Mouse (Mus musculus) yolk sac, embryonic 10.5 days (tissue): ENCODE measurements around the gene Lrpprc.

Experiments
- DNase-seq: peaks from one replicate; pipeline ENCODE4 v3.0.0-alpha.2; 2017; ENCODE audit warnings: low spot score

Gene Lrpprc

DNA sequence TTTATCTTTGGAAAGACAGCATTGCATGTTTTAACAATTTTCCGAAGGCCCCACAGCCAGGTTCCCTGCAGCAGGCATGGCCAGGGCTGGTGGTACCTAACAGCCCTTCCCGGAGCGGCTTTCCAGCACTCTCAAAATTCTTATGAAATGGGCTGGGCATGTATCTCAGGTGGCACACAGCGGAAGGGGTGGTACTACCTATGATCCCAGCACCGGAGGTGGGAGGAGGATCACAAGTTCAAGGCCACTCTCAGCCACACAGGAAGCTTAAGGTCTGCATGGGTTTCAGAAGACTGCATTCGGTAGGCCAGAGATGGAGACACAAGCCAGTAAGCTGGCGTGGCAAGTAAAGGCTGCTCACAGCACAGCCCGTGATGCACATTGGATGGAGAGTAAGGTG, 31.6 kb downstream of the Lrpprc start:
- no peak for DNase-seq

DNA sequence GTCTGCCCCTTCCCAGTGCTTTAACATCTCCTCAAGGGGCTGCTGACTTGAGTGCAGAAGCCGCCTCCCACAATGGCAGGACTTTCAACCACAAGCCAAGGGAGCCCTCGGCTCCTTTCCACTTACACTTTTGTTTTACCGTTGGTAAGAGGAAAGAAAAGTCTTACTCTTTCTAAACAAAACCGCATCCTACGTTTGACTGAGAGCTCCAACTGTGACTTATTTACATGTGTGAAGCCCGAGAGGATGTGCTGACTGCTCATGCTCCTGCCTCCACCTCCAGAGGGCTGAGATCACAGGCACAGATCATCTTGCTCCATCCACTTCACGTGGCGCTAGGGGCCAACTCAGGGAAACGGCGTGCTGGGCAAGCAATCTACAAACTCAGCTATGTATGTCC, 32.2 kb downstream of the Lrpprc start:
- DNase-seq: no peak

DNA sequence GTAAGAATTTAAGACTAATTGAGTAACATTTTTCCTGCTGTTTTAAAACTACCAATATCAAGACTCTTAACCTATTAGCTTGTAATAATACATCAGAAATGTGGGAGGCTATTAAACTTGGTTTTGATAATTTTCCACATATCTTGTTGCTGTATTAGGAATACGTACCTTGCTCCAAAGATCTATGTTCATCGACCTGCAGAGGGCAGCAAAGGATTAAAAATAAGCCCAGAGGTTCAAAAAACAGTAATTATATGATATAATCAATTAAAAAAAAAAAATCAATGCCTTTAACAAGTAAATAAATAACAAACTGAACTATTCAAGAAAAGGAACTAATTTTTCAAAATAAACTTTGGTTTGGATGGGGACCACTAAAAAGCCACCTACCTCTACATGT, 34.5 kb downstream of the Lrpprc start:
- no peak for DNase-seq

DNA sequence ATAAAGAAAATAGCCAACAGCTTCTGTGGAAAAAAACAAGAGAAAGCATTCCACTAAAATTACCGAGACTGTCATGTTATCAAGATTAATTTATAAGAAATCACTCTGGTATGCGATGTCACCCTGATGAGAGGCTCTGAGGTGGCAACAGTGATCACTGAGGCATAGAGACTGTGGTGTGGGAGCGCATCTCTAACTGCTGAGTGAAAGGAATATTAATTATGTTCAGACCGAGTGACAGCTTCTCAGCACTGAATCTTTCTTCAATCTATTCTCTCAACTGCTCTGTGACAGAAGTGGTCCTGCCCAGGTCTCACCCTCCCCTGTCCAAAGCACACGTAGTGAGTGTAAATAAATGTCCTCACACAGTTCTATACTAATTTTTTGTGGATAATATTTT, 37.1 kb downstream of the Lrpprc start:
- no peak for DNase-seq

DNA sequence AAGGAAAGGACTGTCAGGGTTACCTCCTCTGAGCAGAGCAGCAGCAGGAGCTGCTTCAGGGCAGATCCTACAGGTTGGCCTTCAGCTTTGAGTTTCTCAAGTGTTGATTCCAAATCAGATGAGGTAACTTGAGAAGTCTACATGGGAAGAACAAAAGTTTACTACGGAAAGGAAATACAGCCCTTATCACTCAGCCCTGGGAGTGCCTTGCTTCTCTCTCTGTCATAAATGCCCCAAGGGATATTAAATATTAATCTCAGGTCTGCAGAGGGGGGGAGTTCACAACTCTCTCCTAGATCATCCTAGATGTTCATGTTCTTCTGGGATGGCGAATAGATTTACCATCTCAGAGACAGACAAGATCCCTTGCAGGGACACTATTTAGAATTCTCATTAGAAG, 38.3 kb downstream of the Lrpprc start:
- no peak for DNase-seq

DNA sequence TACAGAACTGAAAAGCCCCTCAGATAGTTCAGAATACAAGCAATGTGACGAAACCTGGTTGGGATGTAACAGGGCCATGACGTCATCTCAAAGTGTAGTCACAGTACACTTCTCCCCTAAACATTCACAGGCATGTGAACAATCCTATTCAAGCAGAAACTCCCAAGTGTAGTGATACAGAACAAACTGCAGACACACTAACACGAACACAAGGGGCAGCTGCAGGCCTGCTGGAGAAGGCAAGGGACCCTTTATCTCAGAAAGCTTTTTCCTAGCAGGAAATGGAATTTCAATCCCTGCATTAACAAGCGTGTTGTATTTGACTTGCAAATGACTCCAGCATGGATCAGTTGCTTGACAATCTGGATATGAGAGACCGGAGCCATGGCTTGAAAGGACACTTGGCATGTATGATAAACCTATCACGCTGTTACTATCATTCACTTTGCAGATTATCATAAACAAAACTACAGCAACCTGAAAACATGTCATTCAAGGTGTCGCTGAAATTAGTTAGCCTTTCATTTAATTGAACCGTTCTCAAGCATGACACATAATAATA, 38.9 kb downstream of the Lrpprc start:
- DNase-seq: no peak

DNA sequence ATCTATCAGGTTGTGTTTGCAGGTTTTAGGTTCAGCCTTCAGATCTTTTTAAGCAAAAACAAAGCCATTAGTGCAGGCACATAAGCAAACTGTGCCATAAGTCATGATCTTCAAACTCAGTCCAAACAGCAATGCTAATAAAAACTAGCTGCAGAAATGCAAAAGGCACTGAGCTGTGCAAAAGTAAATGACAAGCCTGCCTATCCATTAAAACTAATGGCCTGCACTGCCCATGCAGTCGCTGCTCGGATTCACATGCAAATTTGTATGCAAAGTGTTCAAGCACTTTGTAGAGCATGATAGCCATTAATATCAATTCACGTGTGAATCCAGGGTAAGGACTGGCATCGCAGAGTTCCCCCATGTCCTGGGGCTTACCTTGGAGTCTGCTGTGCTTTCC, 40.5 kb downstream of the Lrpprc start:
- DNase-seq: no peak

DNA sequence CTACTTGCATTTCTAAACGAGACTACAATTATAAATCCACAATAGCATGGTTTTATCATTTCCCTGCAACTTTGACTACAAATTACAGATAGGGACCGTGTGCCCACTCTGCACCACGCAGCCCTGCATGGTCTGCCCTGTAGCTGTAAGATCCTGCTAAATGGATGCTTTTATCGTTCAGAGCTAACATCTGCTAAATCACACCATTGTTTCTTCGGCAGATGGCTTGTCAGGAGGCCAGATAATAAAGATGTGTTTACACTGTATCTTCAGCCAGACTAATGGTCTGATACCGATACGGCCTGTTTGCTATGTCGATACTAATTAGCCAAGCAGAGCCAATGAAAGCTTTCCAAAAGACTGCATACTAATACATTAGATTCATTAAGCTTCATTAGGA, 41.3 kb downstream of the Lrpprc start:
- no peak for DNase-seq

DNA sequence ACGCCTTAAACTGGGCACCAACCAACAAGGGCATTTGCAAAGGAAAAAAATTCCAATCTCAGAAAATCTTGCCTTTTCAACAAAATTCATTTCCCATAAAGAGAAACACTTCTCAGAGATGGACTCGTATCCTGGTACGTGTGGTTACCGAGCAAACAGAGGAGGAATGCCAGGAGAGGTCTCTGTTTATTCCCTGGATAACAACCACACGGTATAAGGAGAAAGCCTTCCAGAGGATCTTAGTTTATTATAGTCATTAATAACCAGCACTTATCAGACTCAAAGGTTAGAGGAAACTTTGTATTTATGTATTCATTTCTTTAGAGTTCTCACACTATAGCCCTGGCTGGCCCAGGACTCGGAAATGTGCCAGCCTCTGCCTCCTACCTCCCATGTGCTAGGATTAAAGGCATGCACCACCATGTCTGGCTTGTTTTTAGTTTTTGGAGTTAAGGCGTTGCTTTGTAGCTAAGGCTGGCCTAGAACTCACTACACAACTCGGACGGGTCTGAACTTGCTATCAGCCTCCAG, 42.4 kb downstream of the Lrpprc start:
- DNase-seq: no peak

DNA sequence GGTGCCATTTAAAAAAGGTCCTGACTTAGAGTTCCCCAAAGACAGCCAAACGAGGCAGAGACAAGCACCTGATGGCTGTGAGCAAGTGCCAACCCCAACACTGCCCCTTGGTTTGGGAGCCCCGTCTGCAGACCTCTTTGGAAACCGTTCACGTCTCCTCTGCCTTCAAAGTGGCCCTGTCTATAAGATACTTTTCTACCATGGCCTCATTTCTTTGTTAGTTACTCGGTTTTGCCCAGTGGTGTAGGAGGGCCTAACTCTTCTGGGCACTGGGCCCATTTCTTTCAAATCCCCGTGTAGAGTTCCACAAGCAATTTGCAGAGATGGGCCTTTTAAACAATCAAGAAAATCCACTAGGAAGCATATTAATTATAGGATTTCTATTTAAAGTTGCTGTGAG, 43.4 kb downstream of the Lrpprc start:
- DNase-seq: no peak

DNA sequence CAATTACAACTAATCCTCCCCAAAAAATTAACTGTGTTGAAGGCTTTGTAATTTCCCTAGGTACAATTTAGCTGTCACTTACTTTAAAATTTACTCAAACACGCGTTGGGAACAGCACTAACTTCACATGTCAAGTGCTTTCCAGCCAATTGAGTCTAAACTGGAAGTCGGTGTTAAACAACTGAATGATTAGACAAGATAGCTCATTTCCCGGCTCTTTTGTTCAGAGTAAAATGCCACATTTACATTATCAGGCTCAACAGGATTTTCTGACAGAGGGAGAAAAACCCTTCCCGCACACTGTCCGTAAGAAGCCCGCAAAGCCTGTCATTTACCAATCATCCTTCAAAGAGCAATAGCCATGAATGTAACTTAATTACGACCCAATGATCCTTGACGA, 45.6 kb downstream of the Lrpprc start:
- no peak for DNase-seq

DNA sequence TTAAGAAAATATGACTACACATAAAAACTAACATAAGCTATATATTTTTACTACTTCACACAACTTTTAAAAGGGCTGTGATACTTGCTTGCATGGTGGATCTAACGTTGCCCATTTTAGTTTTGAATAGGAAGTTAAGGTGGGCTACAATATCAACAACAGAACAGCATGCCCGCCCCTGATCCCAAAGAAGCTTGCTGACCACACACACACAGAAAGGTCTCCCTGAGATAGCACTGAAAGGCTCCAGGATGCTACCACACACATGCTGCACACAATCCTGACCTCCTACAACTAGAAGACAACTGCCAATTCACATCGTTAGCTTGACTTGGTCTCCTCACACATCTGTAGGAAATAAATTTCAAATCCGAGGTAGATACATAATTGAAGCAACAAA, 46.3 kb downstream of the Lrpprc start:
- no peak for DNase-seq

DNA sequence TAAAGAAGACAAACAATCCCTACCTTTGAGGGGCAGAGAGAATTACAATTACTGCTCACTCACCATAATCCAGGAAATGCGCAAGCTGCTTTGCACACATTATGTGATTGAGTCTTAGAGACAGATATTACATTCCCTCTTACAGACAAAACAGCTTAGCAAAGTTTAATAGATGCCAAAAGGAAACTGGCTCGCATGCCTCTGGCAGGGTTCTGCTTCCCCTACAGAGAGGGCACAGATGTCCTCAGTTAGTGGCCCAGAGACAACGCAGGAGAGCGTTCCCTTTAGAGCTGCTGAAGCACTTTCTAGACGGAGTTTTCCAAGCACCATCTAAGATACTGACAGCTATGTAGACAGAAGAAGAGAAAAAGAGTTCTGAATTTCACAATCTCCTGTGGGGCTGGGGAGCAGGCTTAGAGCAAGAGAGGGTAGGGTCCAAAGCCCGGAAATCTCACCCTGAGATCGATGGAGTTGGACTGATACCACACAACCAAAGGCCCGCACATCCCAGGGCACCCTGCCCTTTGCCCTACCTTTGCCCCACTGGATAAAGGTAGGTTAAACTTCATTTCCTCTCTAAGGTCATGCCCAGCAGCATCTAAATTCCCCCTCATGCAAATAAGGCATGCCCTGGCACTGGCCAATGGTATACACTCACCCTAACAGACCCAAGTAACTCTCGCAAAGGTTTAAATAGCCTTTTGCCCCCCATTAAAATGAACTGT, 52.4 kb downstream of the Lrpprc start:
- DNase-seq: no peak

DNA sequence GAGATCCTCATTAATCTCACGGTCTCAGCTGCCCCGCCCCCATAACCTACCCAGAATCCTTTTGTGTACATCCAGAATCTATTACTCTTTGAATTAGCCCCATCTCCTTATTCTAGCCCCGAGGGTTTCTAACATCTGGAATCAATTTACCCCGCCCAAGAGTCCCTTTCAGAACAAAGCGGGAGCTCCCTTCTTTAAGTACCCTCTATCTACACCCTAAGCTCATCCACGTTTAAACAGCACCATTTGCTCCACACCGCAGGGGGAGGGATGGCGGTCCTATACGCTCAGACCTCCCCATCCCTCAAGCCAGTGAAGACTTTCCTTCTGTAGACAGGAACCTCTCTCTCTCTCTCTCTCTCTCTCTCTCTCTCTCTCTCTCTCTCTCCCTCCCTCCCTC, 53.9 kb downstream of the Lrpprc start:
- no peak for DNase-seq

DNA sequence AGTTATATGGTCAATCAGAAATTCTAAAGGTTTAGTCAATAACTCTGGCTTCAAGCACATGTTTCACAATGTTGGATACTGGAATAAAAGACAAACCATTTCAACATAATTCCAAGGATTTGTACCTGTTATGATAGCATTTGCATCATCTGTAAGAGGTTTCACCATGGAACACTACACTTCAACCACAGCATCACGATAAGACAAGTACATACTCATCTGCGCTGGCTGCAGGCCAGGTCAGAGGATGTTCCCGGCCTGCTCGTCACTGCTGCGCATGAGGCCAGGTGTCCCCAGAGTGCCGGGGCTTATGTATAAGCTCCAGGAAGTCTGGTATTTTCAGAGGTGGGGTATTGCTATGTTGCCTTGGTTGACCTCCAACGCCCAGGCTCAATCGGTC, 58.0 kb downstream of the Lrpprc start:
- no peak for DNase-seq

DNA sequence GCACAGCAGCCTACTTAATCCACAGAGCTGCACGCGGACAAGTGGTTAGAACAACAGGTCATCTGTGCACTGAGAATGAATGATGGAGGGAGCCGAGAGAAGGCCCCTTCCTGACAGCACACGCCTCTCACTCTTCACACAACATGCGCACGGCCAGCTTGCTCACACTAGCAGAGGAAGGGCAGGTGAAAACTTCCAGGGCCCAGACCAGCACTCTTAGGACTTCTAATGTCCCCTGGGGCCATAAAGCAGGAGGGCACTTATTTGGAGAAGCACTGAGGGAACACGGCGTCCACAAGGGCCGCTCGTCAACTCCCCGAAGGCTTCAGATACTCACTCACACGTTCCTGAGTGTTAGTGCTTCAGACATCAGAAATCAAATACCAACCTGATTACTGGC, 59.2 kb downstream of the Lrpprc start:
- DNase-seq: no peak

DNA sequence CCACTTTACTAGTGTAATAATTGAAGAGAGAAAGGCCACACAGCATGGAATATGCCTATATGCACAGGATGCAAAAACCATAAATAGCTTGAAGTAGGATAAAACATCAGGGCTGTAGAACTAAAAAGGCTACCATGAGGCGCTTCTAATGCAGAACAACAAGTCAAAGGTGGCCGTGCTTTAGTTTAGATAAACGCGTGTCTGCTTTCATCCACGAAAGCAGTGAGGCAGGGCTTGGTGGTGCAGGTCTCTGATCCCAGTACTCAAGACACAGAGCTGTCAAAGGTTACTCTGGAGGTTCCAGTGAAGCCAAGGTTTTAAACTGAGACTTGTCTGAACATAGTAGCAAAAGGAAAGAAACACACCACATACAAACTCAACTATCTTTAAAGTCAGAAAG, 61.4 kb downstream of the Lrpprc start:
- no peak for DNase-seq

DNA sequence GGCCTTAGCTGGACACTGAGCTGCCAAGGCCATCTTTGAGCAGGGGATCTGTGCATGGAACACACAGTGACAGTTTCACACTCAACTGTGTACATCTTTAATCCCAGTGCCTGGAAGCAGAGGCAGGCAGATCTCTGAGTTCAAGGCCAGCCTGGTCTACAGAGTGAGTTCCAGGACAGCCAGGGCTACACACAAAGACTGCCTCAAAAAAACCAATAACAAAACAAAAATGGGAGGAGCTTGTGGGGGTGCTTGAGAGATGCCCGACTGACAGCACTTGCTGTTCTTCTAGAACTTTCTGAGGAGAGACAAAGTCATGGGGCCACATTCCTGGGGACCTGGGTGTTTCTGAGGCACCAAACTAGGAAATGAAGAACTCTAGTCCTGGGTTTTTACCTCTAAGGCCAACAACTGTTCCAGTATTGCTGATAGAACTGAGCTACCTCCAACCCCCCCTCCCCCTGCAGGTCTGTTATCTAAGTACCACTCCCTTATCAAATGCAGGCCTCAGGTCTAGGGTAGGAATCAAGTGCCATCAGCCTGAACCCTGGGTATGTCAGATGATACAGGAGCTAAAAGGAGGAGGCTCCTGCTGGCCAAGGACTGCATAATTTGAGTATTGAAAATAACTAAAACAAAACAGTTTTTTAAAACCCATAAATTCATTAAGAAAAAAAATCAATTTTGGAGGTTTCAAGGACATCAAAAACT, 62.2 kb downstream of the Lrpprc start:
- no peak for DNase-seq

DNA sequence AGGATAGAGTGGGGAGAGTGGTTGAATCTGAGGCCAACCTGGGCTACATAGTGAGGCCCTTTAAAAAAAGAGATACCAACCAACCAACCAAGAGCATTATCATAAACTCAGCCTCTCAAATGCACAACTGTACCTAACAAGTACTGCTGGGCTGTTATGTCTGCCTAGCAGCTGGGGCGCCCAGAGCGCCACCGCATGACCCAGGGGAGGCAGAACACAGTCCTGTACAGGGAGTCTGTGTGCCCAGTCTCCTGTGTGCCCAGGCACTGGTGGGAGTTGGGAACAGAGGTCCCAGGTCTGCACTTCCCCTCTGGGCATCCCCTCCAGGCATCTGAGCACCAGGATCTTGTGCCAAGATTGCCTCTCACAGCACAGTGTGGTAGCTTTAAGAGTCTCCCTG, 65.4 kb downstream of the Lrpprc start:
- DNase-seq: no peak

DNA sequence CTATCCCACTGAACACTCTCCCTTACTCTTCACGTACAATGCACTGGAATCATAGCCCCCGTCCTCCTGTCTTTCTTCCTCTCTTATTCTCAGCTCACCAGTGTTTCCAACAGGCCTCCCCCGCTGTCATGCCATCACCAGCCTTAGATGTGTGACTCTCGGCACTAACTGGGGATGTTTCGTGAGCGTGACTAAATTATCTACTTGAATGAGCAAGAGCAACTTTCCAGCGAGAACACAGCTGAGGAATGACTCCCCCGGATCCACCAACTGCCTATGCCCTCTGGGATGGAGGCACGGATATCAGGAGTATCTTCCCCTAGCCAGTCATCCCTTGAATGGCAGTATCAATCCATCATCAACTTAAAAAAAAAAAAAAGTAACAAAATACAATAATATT, 66.6 kb downstream of the Lrpprc start:
- no peak for DNase-seq

DNA sequence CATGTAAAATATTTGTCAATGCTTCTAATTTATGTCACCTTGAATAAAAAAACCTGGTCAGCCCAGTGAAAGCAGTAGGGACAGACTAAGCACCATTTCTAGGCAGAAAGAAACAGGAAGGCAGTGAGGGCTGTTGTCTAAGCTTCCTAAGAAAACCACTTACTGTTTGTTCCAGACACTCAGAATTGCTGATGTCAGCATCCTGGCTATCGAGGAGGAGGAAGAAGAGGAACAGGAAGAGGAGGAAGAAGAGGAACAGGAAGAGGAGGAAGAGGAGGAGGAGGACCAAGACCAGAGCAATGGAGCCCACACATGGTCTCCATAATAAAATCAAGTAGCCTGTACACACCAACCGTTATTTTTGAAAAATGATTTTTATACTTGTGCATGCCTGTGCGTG, 71.5 kb downstream of the Lrpprc start:
- DNase-seq: no peak

DNA sequence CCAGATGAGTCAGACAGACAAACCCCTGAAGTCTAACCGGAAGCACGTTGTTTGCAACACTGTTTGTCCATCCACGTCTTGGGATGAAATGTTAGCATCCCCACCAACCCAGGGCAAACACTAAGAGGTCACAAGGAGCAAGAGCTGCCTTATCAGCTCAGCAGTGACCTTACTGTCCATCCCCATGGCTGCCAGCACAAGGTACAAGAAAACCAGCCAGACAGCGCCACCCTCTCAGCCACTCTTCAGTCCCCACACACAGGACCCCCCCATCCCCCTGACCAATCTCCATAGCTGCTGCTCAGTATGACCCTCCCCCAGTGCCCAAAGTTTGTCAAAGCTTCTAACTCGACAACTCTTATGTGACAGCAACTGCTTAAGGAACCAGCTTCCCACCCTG, 73.2 kb downstream of the Lrpprc start:
- DNase-seq: peak; percentile 77

DNA sequence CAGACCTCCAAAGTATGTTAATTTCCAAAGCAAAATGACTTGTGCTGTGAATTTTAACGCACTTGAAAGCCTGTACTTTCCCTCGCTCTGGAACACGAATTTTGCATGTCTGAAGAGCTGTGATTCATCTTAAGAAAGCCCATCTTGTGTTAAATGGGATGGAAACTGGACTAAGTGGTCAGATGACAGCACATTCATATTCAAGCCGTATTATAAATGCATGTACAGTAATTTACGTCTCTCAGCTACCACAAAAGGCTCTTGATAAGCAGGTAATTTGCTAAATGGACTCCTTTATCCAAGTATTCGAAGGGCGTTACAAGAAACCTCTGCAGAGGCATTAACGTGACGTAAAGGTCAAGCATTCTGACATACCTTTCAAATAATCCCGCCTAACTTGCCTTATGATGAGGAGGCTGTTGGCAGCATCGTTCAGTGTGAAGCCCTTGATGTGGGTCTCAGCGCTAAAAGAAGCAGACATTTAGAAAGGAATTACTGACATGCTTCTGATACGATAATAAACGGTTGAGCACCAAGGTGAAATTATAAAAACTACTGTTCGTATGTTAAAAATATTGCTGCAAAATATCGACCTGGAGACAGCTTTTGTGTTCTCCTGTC, 74.2 kb downstream of the Lrpprc start:
- DNase-seq: no peak
